Mouse (Mus musculus) hindbrain, embryonic 14.5 days (tissue): ENCODE data around the gene Cox6a1. TPM values are rescaled to one million over a fixed set of nuclear protein-coding genes. Genes with fewer than 3 reads are reported as not detected.

Source experiments
- polyA plus RNA-seq: library from polyadenylated mRNA; unstranded; fragments of >200 nt; fragmentation: Nextera tagmentation; extraction: Ambion mirVana; gene quantifications from 2 replicates; pipeline ENCODE4 v1.2.1, GENCODE M21; 2014

Gene Cox6a1
- polyA plus RNA-seq, 1 experiment from 2014 or later: 1,253 TPM

Other genes with a start within 250 kb of the Cox6a1 start
- gene Acads, start 229.6 kb downstream of the Cox6a1 start, polyA plus RNA-seq: 11.1 and 12.5 TPM in 2 replicates
- gene Unc119b, start 214.0 kb downstream of the Cox6a1 start, polyA plus RNA-seq: 31.2 and 39.0 TPM in 2 replicates
- 21.0 and 26.4 TPM in 2 replicates for gene Mlec, start 190.8 kb downstream of the Cox6a1 start, polyA plus RNA-seq
- gene Cabp1, start 154.6 kb downstream of the Cox6a1 start, polyA plus RNA-seq: 17.7 and 22.8 TPM in 2 replicates
- 107 and 114 TPM in 2 replicates for gene Pop5, start 113.1 kb downstream of the Cox6a1 start, polyA plus RNA-seq
- gene Rnf10, start 76.1 kb downstream of the Cox6a1 start, polyA plus RNA-seq: 101 and 113 TPM in 2 replicates
- 52.5 and 57.6 TPM in 2 replicates for gene Coq5, start 69.3 kb downstream of the Cox6a1 start, polyA plus RNA-seq
- gene Dynll1, start 48.0 kb downstream of the Cox6a1 start, polyA plus RNA-seq: 1,269 and 1,310 TPM in 2 replicates
- 140 and 145 TPM in 2 replicates for gene Srsf9, start 21.8 kb downstream of the Cox6a1 start, polyA plus RNA-seq
- 41.8 and 42.2 TPM in 2 replicates for gene Gatc, start 7.8 kb downstream of the Cox6a1 start, polyA plus RNA-seq
- 47.6 and 50.1 TPM in 2 replicates for gene Triap1, start 7.8 kb downstream of the Cox6a1 start, polyA plus RNA-seq
- 59.6 and 60.2 TPM in 2 replicates for gene Msi1, start 80.6 kb upstream of the Cox6a1 start, polyA plus RNA-seq
- gene Pla2g1b, start 117.3 kb upstream of the Cox6a1 start, polyA plus RNA-seq: 0.67 TPM in 1 of 2 replicates, not detected in the other
- 19.1 and 20.3 TPM in 2 replicates for gene Sirt4, start 135.7 kb upstream of the Cox6a1 start, polyA plus RNA-seq
- 11.3 and 12.2 TPM in 2 replicates for gene Pxn, start 157.7 kb upstream of the Cox6a1 start, polyA plus RNA-seq
- 952 and 1,000 TPM in 2 replicates for gene Rplp0, start 210.5 kb upstream of the Cox6a1 start, polyA plus RNA-seq
- gene Gcn1l1, start 216.3 kb upstream of the Cox6a1 start, polyA plus RNA-seq: 40.5 and 45.2 TPM in 2 replicates